Mouse (Mus musculus) inflammation-experienced regulatory T-cells, adult 16 weeks (primary cell): ENCODE measurements around the gene Tmed2. TPM values are rescaled to one million over a fixed set of nuclear protein-coding genes. Genes with fewer than 3 reads are reported as not detected.

Source experiments
- polyA plus RNA-seq: library from polyadenylated mRNA; unstranded; fragments of 100-300 nt; shearing (Covaris generic); gene quantifications from one replicate; pipeline ENCODE4 v1.2.1, GENCODE M21; 2017

Gene Tmed2
- 72.4 TPM for polyA plus RNA-seq

DNA sequence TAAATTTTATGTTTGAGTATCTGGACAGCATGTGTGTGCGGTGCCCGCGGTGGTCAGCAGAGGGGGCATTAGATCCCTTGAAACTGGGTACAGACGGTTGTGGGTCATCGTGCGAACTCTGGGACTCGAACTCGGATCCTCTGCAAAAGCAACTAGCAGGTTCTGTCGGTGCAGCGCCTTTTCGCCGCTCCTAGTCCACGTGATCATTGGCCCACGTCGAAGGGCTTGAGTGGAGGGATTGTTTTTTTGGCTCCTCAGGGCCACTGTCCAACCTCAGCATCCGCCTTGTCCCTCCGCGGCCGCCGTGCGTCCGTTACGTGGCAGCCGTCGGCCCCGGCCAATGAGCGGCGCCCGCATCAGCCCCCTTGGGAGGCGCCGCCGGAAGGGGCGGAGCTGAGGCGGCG lies at the start of gene Tmed2:
Tmed2 (plus strand) TSS at position 313 of the 404 bp plus-strand sequence.

DNA sequence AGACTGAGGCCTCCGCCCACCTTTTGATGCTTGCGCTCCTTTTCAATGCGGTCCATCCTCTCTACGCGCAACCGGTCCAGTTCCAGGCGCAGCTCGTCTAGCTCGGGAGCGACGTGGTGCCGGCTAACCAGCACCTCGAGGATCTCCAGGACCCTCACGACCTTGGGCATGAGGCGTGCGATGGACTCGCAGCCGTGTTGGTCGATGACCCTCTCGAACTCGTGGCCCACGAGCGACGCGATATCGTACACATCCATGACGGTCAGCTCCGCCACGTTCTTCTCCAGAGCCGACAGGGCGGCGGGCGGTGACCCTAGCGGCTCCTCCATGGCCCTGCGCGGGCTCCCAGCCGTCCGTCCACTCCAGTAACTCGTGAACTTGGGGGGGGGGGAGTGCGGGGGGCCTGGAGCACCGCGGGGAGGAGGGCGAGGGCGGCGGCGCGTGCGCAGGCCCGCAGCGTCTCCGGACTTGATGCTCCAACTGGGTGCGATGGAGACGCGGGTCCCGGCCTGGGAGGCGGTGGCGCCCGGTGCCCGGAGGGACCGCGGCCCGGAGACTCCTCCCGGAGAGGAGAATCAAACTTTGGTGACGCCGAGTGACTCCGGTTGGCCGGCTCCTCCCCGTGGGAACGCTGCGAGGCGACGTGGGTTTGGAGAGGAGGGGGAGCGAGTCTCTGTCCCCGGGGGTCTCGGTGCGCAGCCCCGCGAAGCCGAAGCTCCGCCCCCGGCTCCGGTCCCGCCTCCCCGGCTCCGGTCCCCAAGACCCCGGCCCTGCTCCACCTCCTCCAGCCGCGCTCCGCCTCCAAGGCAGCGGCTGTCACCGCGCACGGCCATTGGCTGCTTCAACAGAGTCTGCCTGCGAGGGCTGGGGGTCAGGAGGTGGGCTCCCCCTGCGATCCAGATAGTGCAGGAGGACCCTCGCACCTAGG lies 9.6 kb upstream of the Tmed2 start, which contains the start of gene Rilpl1:
Rilpl1 (minus strand) TSS at position 737 of the 928 bp plus-strand sequence.

DNA sequence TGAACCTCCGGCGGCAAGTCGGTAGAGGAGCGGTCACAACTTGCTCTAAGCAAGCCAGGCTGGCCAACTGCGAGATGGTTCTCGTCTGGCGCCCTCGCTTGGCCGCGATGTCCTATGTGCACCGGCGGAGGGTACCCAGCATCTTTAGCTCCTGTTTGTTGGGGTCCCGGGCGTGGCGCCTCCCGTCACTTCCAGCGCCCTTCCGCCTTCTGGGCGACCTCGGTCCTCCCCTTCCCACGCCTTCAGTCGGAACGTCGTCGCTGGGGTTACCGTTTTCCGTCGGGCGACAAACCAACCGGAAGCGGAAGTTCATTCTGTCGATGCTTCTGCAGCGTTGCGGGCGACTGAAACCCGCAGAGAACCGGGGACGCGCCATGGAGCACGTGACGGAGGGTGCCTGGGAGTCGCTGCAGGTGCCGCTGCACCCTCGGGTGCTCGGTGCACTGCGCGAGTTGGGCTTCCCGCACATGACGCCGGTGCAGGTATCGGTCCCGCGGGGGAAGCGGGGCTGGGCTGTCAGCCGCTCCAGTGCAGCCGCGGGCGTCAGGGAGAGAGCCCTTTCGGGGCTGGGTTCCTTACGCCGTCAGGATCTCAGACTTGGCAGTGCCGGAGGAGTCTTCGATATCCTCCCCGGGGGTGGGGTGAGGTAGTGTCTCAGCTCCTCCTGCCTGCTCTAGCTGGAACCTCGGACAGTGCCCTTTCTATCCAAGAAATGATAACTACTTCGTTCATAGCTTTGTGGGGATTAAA lies 12.2 kb downstream of the Tmed2 start, which contains the start of gene Ddx55:
Ddx55 (plus strand) TSS at position 307 of the 750 bp plus-strand sequence.

DNA sequence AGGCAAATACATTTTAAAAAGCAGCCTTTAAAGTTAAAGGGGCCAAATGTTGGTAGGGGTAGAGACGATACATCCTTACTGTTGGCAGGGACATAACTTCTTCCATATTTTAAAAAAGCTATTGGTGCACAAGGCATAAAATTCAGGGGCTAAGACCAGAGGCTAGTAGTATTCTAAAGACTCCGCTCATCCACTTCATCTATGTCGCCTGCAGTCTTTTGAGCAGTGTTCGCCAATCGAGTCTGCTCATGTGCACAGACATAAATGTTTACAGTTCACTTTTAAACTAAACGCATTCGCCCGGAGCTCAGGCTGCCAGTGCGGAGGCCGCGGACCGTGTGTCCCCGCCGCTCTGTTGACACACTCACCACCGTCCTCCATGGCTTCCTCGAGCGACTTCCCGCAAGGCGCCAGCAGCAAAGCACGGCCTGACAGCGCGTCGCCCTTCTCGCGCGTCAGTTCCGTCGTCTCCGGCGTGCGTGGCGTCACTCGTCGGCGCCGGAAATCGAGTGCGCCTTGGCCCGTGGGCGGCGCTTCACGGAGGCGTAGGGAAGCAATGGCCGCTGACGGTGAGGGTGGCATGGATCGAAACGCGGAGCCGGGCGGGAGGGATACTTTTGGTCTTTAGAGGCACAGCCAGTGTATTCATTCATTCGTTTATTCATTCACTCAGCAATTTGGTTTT lies 38.3 kb downstream of the Tmed2 start, which contains the start of the genes Eif2b1 and Gtf2h3:
Eif2b1 (minus strand) TSS at position 499 of the 685 bp plus-strand sequence.
Gtf2h3 (plus strand) TSS at position 508 of the 685 bp plus-strand sequence.

Other genes starting within 250 kb of the Tmed2 start
- 28.1 TPM for gene Mphosph9, start 212.7 kb upstream of the Tmed2 start, polyA plus RNA-seq
- 14.1 TPM for gene 2810006K23Rik, start 212.6 kb upstream of the Tmed2 start, polyA plus RNA-seq
- gene Cdk2ap1, start 177.6 kb upstream of the Tmed2 start, polyA plus RNA-seq: 6.1 TPM
- 155 TPM for gene Sbno1, start 114.7 kb upstream of the Tmed2 start, polyA plus RNA-seq
- gene Kmt5a, start 100.8 kb upstream of the Tmed2 start, polyA plus RNA-seq: 10.3 TPM
- gene Rilpl2, start 62.3 kb upstream of the Tmed2 start, polyA plus RNA-seq: 107 TPM
- gene Snrnp35, start 57.6 kb upstream of the Tmed2 start, polyA plus RNA-seq: 7.6 TPM
- gene Rilpl1, start 9.3 kb upstream of the Tmed2 start, polyA plus RNA-seq: 3.5 TPM
- gene Ddx55, start 12.2 kb downstream of the Tmed2 start, polyA plus RNA-seq: 27.9 TPM
- gene Eif2b1, start 38.4 kb downstream of the Tmed2 start, polyA plus RNA-seq: 46.5 TPM
- 64.6 TPM for gene Gtf2h3, start 38.4 kb downstream of the Tmed2 start, polyA plus RNA-seq
- 95.0 TPM for gene Atp6v0a2, start 87.9 kb downstream of the Tmed2 start, polyA plus RNA-seq
- not detected for gene Dnah10, start 184.4 kb downstream of the Tmed2 start, polyA plus RNA-seq